Mouse (Mus musculus) limb, embryonic 15.5 days (tissue): ENCODE data around the gene Usp24. TPM values are rescaled to one million over a fixed set of nuclear protein-coding genes. Genes with fewer than 3 reads are reported as not detected.

Experiments used
- ATAC-seq: fragments of 200-750 bp; cut with Nextera tagmentation; 2 replicates; pipeline ENCODE4 v1.8.0; 2017; ENCODE audit warnings: low read depth, moderate TSS enrichment; ENCODE audit not compliant: insufficient number of reproducible peaks, low FRiP score, low TSS enrichment
- H3K27ac ChIP-seq: fragments of 300-500 bp; sonication (generic); 2 replicates; pipeline ENCODE4 v1.5.1; 2015; ENCODE audit warnings: moderate library complexity, mild to moderate bottlenecking, inconsistent platforms
- H3K27me3 ChIP-seq: fragments of 300-500 bp; sonication (generic); 2 replicates; pipeline ENCODE4 v1.6.1; 2015; ENCODE audit warnings: inconsistent platforms
- H3K36me3 ChIP-seq: fragments of 300-500 bp; sonication (generic); 2 replicates; pipeline ENCODE4 v1.6.1; 2015; ENCODE audit warnings: inconsistent platforms
- H3K4me1 ChIP-seq: fragments of 300-500 bp; sonication (generic); 2 replicates; pipeline ENCODE4 v1.6.1; 2015; ENCODE audit warnings: inconsistent platforms
- H3K4me2 ChIP-seq: fragments of 300-500 bp; sonication (generic); 2 replicates; pipeline ENCODE4 v1.6.1; 2015; ENCODE audit warnings: mild to moderate bottlenecking, inconsistent platforms
- H3K4me3 ChIP-seq: fragments of 300-500 bp; sonication (generic); 2 replicates; pipeline ENCODE4 v1.5.1; 2015; ENCODE audit warnings: mild to moderate bottlenecking, inconsistent platforms
- H3K9ac ChIP-seq: fragments of 300-500 bp; sonication (generic); 2 replicates; pipeline ENCODE4 v1.6.1; 2015; ENCODE audit warnings: inconsistent platforms
- H3K9me3 ChIP-seq: fragments of 300-500 bp; sonication (generic); 2 replicates; pipeline ENCODE4 v1.6.1; 2016; ENCODE audit warnings: inconsistent platforms
- WGBS: fragments of 180-500 bp; shearing (Covaris S2); methylation state at CpG from one replicate; pipeline ENCODE4 v1.1.7; 2015; 5-methylcytosine and 5-hydroxymethylcytosine counted together
- polyA plus RNA-seq: library from polyadenylated mRNA; unstranded; fragments of >200 nt; fragmentation: Nextera tagmentation; extraction: Ambion mirVana; gene quantifications from 2 replicates; pipeline ENCODE4 v1.2.1, GENCODE M21; 2015

Gene Usp24
- polyA plus RNA-seq, 1 experiment from 2014 or later: 8.0 TPM

- no peaks in the 10 kb centered on the region for H3K27me3 ChIP-seq
- no peaks in the 10 kb centered on the region for H3K9me3 ChIP-seq
- no peaks in the 10 kb centered on the region for H3K4me1 ChIP-seq
- H3K4me2 ChIP-seq: no peak overlapping the region
- H3K9ac ChIP-seq: no peak overlapping the region
- ATAC-seq: no peak
- no peak overlapping the region for H3K4me3 ChIP-seq
- no peak overlapping the region for H3K27ac ChIP-seq
- peaks cover 86% of the 10 kb centered on the region for H3K36me3 ChIP-seq
- WGBS: 73% methylated on average over 4 of the region's 4 CpGs
Measured at GRCm38 (mm10) chr4:106436475-106436874, 120.5 kb downstream of the Usp24 start.

GRCm38 (mm10) chr4:106437207-106437606 is 121.2 kb downstream of the Usp24 start:
- H3K4me1 ChIP-seq: no peaks in the 10 kb centered on the region
- 94% methylated on average over 5 of the region's 5 CpGs for WGBS

GRCm38 (mm10) chr4:106438763-106439162 is 122.8 kb downstream of the Usp24 start:
- Histone ChIP-seq H3K9ac (no peak overlapping the region), H3K27me3 (no peaks in the 10 kb centered on the region), H3K27ac (no peak overlapping the region), H3K4me3 (no peak overlapping the region), H3K9me3 (no peaks in the 10 kb centered on the region), H3K4me1 (no peaks in the 10 kb centered on the region), H3K4me2 (no peak overlapping the region), H3K36me3 (peaks cover 75% of the 10 kb centered on the region)
- WGBS: 89% methylated on average over 5 of the region's 5 CpGs
- ATAC-seq: no peak

More at GRCm38 (mm10) chr4:106437207-106437606, 121.2 kb downstream of the Usp24 start:
- H3K9me3 ChIP-seq: no peaks in the 10 kb centered on the region
- no peak for ATAC-seq
- no peak overlapping the region for H3K27ac ChIP-seq
- no peak overlapping the region for H3K9ac ChIP-seq
- H3K4me2 ChIP-seq: no peak overlapping the region
- no peaks in the 10 kb centered on the region for H3K27me3 ChIP-seq
- peaks cover 86% of the 10 kb centered on the region for H3K36me3 ChIP-seq
- no peak overlapping the region for H3K4me3 ChIP-seq

- no peak overlapping the region for H3K4me2 ChIP-seq
- no peak overlapping the region for H3K9ac ChIP-seq
- H3K4me3 ChIP-seq: no peak overlapping the region
- 74% methylated on average over 6 of the region's 6 CpGs for WGBS
- H3K27me3 ChIP-seq: no peaks in the 10 kb centered on the region
- H3K4me1 ChIP-seq: no peaks in the 10 kb centered on the region
- ATAC-seq: no peak
- no peak overlapping the region for H3K27ac ChIP-seq
- peaks cover 37% of the 10 kb centered on the region for H3K36me3 ChIP-seq
- no peaks in the 10 kb centered on the region for H3K9me3 ChIP-seq
Measured at GRCm38 (mm10) chr4:106443182-106443581, 127.2 kb downstream of the Usp24 start.

GRCm38 (mm10) chr4:106449306-106449705 is 133.3 kb downstream of the Usp24 start:
- H3K4me3 ChIP-seq: no peak overlapping the region
- WGBS: 86% methylated on average over 8 of the region's 8 CpGs
- H3K36me3 ChIP-seq: no peaks in the 10 kb centered on the region
- no peak overlapping the region for H3K27ac ChIP-seq
- no peak for ATAC-seq
- no peak overlapping the region for H3K9ac ChIP-seq
- no peaks in the 10 kb centered on the region for H3K4me1 ChIP-seq
- no peaks in the 10 kb centered on the region for H3K27me3 ChIP-seq
- no peak overlapping the region for H3K4me2 ChIP-seq
- H3K9me3 ChIP-seq: no peaks in the 10 kb centered on the region

- 66% methylated on average over 7 of the region's 7 CpGs for WGBS
Measured at GRCm38 (mm10) chr4:106452401-106452800, 136.4 kb downstream of the Usp24 start.

GRCm38 (mm10) chr4:106453108-106453507 is 137.1 kb downstream of the Usp24 start:
- 89% methylated on average over 5 of the region's 5 CpGs for WGBS
- Histone ChIP-seq H3K9me3 (no peaks in the 10 kb centered on the region), H3K4me1 (no peaks in the 10 kb centered on the region), H3K27me3 (no peaks in the 10 kb centered on the region), H3K4me3 (no peak overlapping the region), H3K36me3 (no peaks in the 10 kb centered on the region), H3K9ac (no peak overlapping the region), H3K4me2 (no peak overlapping the region), H3K27ac (no peak overlapping the region)
- ATAC-seq: no peak

More at GRCm38 (mm10) chr4:106452401-106452800, 136.4 kb downstream of the Usp24 start:
- H3K4me1 ChIP-seq: no peaks in the 10 kb centered on the region
- no peak overlapping the region for H3K4me3 ChIP-seq
- no peaks in the 10 kb centered on the region for H3K9me3 ChIP-seq
- no peak overlapping the region for H3K9ac ChIP-seq
- H3K27me3 ChIP-seq: no peaks in the 10 kb centered on the region
- no peak overlapping the region for H3K27ac ChIP-seq
- no peaks in the 10 kb centered on the region for H3K36me3 ChIP-seq
- no peak overlapping the region for H3K4me2 ChIP-seq
- ATAC-seq: no peak

- Histone ChIP-seq H3K9me3 (no peaks in the 10 kb centered on the region), H3K27me3 (no peaks in the 10 kb centered on the region), H3K9ac (no peak overlapping the region), H3K27ac (no peak overlapping the region), H3K36me3 (no peaks in the 10 kb centered on the region), H3K4me2 (no peak overlapping the region), H3K4me3 (no peak overlapping the region), H3K4me1 (no peaks in the 10 kb centered on the region)
- no peak for ATAC-seq
- WGBS: 81% methylated on average over 4 of the region's 4 CpGs
Measured at GRCm38 (mm10) chr4:106453516-106453915, 137.5 kb downstream of the Usp24 start.

GRCm38 (mm10) chr4:106454541-106454940 is 138.5 kb downstream of the Usp24 start:
- Histone ChIP-seq H3K4me3 (no peak overlapping the region), H3K27me3 (no peaks in the 10 kb centered on the region), H3K4me2 (no peak overlapping the region), H3K9me3 (no peaks in the 10 kb centered on the region), H3K9ac (no peak overlapping the region), H3K27ac (no peak overlapping the region), H3K4me1 (no peaks in the 10 kb centered on the region), H3K36me3 (no peaks in the 10 kb centered on the region)
- 89% methylated on average over 7 of the region's 7 CpGs for WGBS
- ATAC-seq: no peak

- Histone ChIP-seq H3K27ac (no peak overlapping the region), H3K36me3 (no peaks in the 10 kb centered on the region), H3K9me3 (no peaks in the 10 kb centered on the region), H3K4me1 (peaks cover 16% of the 10 kb centered on the region), H3K27me3 (peaks cover 39% of the 10 kb centered on the region), H3K4me2 (no peak overlapping the region), H3K4me3 (no peak overlapping the region), H3K9ac (no peak overlapping the region)
- no peak for ATAC-seq
- WGBS: 66% methylated on average over 9 of the region's 9 CpGs
Measured at GRCm38 (mm10) chr4:106462016-106462415, 146.0 kb downstream of the Usp24 start.

- H3K9me3 ChIP-seq: no peaks in the 10 kb centered on the region
- no peaks in the 10 kb centered on the region for H3K36me3 ChIP-seq
- H3K27ac ChIP-seq: no peak overlapping the region
- WGBS: 72% methylated on average over 5 of the region's 5 CpGs
- peaks cover 39% of the 10 kb centered on the region for H3K27me3 ChIP-seq
- H3K4me1 ChIP-seq: peaks cover 16% of the 10 kb centered on the region
- H3K4me2 ChIP-seq: no peak overlapping the region
- H3K4me3 ChIP-seq: no peak overlapping the region
- ATAC-seq: no peak
- no peak overlapping the region for H3K9ac ChIP-seq
Measured at GRCm38 (mm10) chr4:106462524-106462923, 146.5 kb downstream of the Usp24 start.

- peak overlapping the region; percentile 17; the same call in 1 of the 2 replicates for H3K9ac ChIP-seq
- H3K4me2 ChIP-seq: peak overlapping the region; percentile 79
- H3K4me3 ChIP-seq: peak overlapping the region; percentile 38
- no peak overlapping the region for H3K27ac ChIP-seq
- H3K27me3 ChIP-seq: peaks cover 39% of the 10 kb centered on the region
- H3K36me3 ChIP-seq: no peaks in the 10 kb centered on the region
- peaks cover 16% of the 10 kb centered on the region for H3K4me1 ChIP-seq
- 29% methylated on average over 21 of the region's 21 CpGs for WGBS
- H3K9me3 ChIP-seq: no peaks in the 10 kb centered on the region
- ATAC-seq: no peak
Measured at GRCm38 (mm10) chr4:106463174-106463801, 147.3 kb downstream of the Usp24 start.
